Mouse (Mus musculus): ENCODE data around the gene Snd1. TPM values are rescaled to one million over a fixed set of nuclear protein-coding genes. Genes with fewer than 3 reads are reported as not detected.
"Not testable (repeated sequence)": the region's sequence is repeated elsewhere in the genome, so short reads cannot be mapped to it uniquely, and the experiment has no call there.

Snd1 gene
- total RNA-seq, 1 experiment, result 343 TPM

DNA sequence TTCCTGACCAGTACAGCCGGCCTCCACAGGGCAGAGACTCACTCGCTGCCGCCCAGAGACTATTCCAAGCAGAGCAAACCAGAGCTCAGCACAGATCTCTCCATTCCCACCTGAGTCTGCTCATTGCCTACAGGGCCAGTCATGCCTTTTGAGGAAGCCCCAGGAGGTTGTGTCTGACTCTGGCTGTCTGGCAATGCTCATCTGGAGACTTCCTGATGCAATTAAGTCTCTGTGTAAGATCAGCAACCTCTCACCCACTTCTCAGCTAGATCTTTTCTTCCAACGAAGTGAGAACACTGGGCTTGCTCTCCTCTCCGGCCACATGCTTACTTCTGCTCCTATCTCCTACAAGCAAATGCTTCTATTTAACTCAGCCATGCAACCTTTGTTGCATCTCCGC, 444.4 kb downstream of the Snd1 start:
- TF ChIP-seq CHD2 (IDR thresholded peaks at IDR 0.05; ENCODE audit: low read depth, low read length) (no peak), ZNF384 (IDR thresholded peaks at IDR 0.05; ENCODE audit: low read depth, low read length) (no peak), HCFC1 (IDR thresholded peaks at IDR 0.05; ENCODE audit: borderline replicate concordance, insufficient read depth, low read length) (no peak), MAFK (IDR thresholded peaks at IDR 0.05; ENCODE audit: insufficient read depth, low read depth, low read length) (no peak), ZC3H11A (IDR thresholded peaks at IDR 0.05; ENCODE audit: borderline replicate concordance, low read depth, low read length) (no peak)
- Histone ChIP-seq H3K9ac (ENCODE audit: insufficient read depth, low read depth, low read length, poor library complexity, severe bottlenecking) (no peak overlapping the region), H3K27ac (ENCODE audit: insufficient read depth, low read depth, low read length, poor library complexity, severe bottlenecking) (no peak overlapping the region), H3K4me1 (ENCODE audit: control insufficient read depth in 2 of 2, insufficient read depth in 2 of 2, low read length in 2 of 2, poor library complexity in 1 of 2) (peaks cover 2 to 20% of the 10 kb centered on the region in 2 experiments; a peak in 1 of 4 replicates), H3K9me3 (ENCODE audit: control insufficient read depth, insufficient read depth, low read depth, low read length) (no peaks in the 10 kb centered on the region), H3K36me3 (ENCODE audit: control insufficient read depth, insufficient read depth, low read length, poor library complexity, severe bottlenecking) (no peaks in the 10 kb centered on the region), H3K4me3 (ENCODE audit: insufficient read depth in 1 of 2, low read depth in 1 of 2, low read length in 2 of 2, poor library complexity in 1 of 2, severe bottlenecking in 1 of 2) (no peak overlapping the region)
- in situ Hi-C loops (cut with MboI; ENCODE audit: low sequenced_read_pairs in 2 of 2, unreplicated experiment in 2 of 2), result no loop called here
- no peak for DNase-seq (ENCODE audit: low read depth, low spot score)

DNA sequence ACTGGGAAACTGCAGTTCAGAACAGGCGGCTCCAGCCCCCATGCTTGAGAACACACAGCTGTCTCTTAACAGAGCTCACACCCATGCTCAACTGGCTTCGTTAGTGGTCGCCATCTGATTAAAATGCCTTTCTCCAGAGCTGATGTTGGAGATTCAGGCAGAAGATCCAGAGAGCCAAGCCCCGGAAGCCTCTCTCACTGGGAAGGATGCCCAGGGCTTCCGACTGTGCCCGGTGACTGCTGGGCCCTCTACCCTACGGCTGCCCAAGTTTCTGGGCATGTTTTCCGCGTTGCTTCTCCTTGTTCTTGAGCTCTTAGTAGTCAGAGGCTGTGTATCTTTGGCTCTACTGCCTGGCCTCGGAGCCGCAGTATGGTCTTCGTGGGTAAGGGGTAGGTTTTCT, 447.4 kb downstream of the Snd1 start:
- no peak for DNase-seq (ENCODE audit: low read depth, low spot score)
- Histone ChIP-seq H3K4me3 (ENCODE audit: insufficient read depth in 1 of 2, low read depth in 1 of 2, low read length in 2 of 2, poor library complexity in 1 of 2, severe bottlenecking in 1 of 2) (no peak overlapping the region), H3K4me1 (ENCODE audit: control insufficient read depth in 2 of 2, insufficient read depth in 2 of 2, low read length in 2 of 2, poor library complexity in 1 of 2) (peaks cover 0 to 16% of the 10 kb centered on the region in 2 experiments; a peak in 1 of 4 replicates), H3K27ac (ENCODE audit: insufficient read depth, low read depth, low read length, poor library complexity, severe bottlenecking) (no peak overlapping the region), H3K9ac (ENCODE audit: insufficient read depth, low read depth, low read length, poor library complexity, severe bottlenecking) (no peak overlapping the region), H3K36me3 (ENCODE audit: control insufficient read depth, insufficient read depth, low read length, poor library complexity, severe bottlenecking) (no peaks in the 10 kb centered on the region), H3K9me3 (ENCODE audit: control insufficient read depth, insufficient read depth, low read depth, low read length) (no peaks in the 10 kb centered on the region)
- TF ChIP-seq ZC3H11A (IDR thresholded peaks at IDR 0.05; ENCODE audit: borderline replicate concordance, low read depth, low read length) (no peak), ZNF384 (IDR thresholded peaks at IDR 0.05; ENCODE audit: low read depth, low read length) (no peak), HCFC1 (IDR thresholded peaks at IDR 0.05; ENCODE audit: borderline replicate concordance, insufficient read depth, low read length) (no peak), MAFK (IDR thresholded peaks at IDR 0.05; ENCODE audit: insufficient read depth, low read depth, low read length) (no peak), CHD2 (IDR thresholded peaks at IDR 0.05; ENCODE audit: low read depth, low read length) (no peak)
- in situ Hi-C loops (cut with MboI; ENCODE audit: low sequenced_read_pairs in 2 of 2, unreplicated experiment in 2 of 2), result no loop called here

DNA sequence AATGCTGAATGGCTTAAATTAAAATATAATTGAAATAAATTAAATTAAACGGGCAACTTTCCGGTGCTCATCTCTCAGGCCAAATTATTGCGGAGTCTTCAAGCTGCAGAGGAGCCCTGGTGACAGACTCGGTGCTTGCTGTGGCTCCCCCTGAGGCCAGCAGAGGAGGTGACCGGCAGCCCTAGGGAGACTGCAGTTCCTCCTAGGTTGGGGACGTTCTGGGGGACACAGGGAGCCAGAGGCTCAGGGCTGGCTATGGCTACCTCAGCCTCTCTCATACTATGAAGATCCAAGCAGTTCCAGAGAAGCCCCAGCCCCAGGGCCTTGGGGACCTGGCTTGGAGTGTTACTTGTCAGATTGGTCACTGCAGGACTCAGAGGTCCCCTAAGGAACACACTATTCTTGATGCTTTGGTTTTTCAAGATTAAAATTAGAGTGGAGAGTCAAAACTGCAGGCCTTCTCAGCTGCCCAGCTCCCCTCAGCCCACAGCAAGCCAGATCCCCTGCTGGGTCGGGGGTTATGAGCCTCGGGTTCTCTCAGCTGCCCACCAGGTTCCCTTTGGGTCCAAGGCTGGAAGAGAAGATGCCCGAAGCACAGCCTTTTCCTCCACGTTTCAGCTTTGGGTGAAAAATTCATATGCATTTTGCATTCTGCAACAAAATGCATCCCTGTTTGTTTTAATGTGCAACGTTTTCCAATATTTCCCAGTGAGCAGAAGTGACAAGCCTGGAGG, 448.3 kb downstream of the Snd1 start:
- DNase-seq (ENCODE audit: low read depth, low spot score), result no peak
- Histone ChIP-seq H3K36me3 (ENCODE audit: control insufficient read depth, insufficient read depth, low read length, poor library complexity, severe bottlenecking) (no peaks in the 10 kb centered on the region), H3K4me1 (ENCODE audit: control insufficient read depth in 2 of 2, insufficient read depth in 2 of 2, low read length in 2 of 2, poor library complexity in 1 of 2) (peaks cover 0 to 15% of the 10 kb centered on the region in 2 experiments; a peak in 1 of 4 replicates), H3K9me3 (ENCODE audit: control insufficient read depth, insufficient read depth, low read depth, low read length) (no peaks in the 10 kb centered on the region), H3K9ac (ENCODE audit: insufficient read depth, low read depth, low read length, poor library complexity, severe bottlenecking) (no peak overlapping the region), H3K4me3 (ENCODE audit: insufficient read depth in 1 of 2, low read depth in 1 of 2, low read length in 2 of 2, poor library complexity in 1 of 2, severe bottlenecking in 1 of 2) (no peak overlapping the region), H3K27ac (ENCODE audit: insufficient read depth, low read depth, low read length, poor library complexity, severe bottlenecking) (no peak overlapping the region)
- no peak for TF ChIP-seq ZC3H11A (IDR thresholded peaks at IDR 0.05; ENCODE audit: borderline replicate concordance, low read depth, low read length)
- TF ChIP-seq ZNF384 (IDR thresholded peaks at IDR 0.05; ENCODE audit: low read depth, low read length), result no peak
- TF ChIP-seq MAFK (IDR thresholded peaks at IDR 0.05; ENCODE audit: insufficient read depth, low read depth, low read length), result no peak
- no peak for TF ChIP-seq HCFC1 (IDR thresholded peaks at IDR 0.05; ENCODE audit: borderline replicate concordance, insufficient read depth, low read length)
- TF ChIP-seq CHD2 (IDR thresholded peaks at IDR 0.05; ENCODE audit: low read depth, low read length), result no peak
- in situ Hi-C loops (cut with MboI; ENCODE audit: low sequenced_read_pairs in 2 of 2, unreplicated experiment in 2 of 2), result no loop called here

DNA sequence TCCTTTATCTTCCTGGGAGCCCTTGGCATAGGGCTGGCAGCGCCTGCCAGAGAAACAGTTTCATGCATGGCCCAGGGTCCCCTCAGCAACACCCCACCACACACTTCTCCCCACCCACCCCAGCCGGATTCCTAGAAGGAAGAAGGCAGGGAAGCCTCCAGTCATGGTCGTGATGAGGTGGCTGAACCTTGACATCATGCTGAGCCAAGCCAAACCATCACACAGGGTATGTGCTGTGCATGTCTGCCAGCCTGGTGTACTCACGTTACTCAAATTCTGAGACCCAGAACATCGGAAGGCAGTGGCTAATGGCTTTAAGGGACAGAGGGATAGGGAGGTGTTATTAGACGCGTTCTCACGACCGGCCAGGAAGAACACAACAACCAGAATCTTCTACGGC, 448.9 kb downstream of the Snd1 start:
- peaks cover 0 to 15% of the 10 kb centered on the region in 2 experiments; a peak in 1 of 4 replicates for H3K4me1 ChIP-seq (ENCODE audit: control insufficient read depth in 2 of 2, insufficient read depth in 2 of 2, low read length in 2 of 2, poor library complexity in 1 of 2)
- no peak overlapping the region for H3K4me3 ChIP-seq (ENCODE audit: insufficient read depth in 1 of 2, low read depth in 1 of 2, low read length in 2 of 2, poor library complexity in 1 of 2, severe bottlenecking in 1 of 2)
- no peak for DNase-seq (ENCODE audit: low read depth, low spot score)
- no peak overlapping the region for H3K9ac ChIP-seq (ENCODE audit: insufficient read depth, low read depth, low read length, poor library complexity, severe bottlenecking)
- H3K9me3 ChIP-seq (ENCODE audit: control insufficient read depth, insufficient read depth, low read depth, low read length), result no peaks in the 10 kb centered on the region
- TF ChIP-seq CHD2 (IDR thresholded peaks at IDR 0.05; ENCODE audit: low read depth, low read length), result no peak
- TF ChIP-seq HCFC1 (IDR thresholded peaks at IDR 0.05; ENCODE audit: borderline replicate concordance, insufficient read depth, low read length), result no peak
- H3K36me3 ChIP-seq (ENCODE audit: control insufficient read depth, insufficient read depth, low read length, poor library complexity, severe bottlenecking), result no peaks in the 10 kb centered on the region
- in situ Hi-C loops (cut with MboI; ENCODE audit: low sequenced_read_pairs in 2 of 2, unreplicated experiment in 2 of 2), result no loop called here
- H3K27ac ChIP-seq (ENCODE audit: insufficient read depth, low read depth, low read length, poor library complexity, severe bottlenecking), result no peak overlapping the region

DNA sequence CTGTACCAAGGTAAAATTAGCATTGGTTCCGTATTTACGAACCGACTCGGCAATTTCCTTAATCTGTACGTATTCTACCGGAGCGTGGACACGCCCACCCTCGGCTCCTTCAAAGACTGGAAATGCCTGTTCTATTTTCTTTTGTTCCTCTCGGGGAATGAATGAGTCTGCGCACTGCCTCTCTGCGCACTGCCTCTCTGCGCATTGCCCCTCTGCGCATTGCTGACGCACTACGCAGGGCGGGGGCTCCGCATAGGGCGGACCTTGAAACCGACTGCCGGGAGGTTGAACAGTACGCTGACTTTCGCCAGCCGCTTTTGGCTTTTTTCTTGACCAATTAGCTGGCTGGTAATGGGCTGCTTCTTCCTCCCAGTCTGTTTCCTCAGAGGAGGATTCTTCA, 453.0 kb downstream of the Snd1 start:
- H3K9me3 ChIP-seq (ENCODE audit: control insufficient read depth, insufficient read depth, low read depth, low read length); H3K9ac ChIP-seq (ENCODE audit: insufficient read depth, low read depth, low read length, poor library complexity, severe bottlenecking); DNase-seq (ENCODE audit: low read depth, low spot score); in situ Hi-C loops (cut with MboI; ENCODE audit: low sequenced_read_pairs in 2 of 2, unreplicated experiment in 2 of 2); H3K36me3 ChIP-seq (ENCODE audit: control insufficient read depth, insufficient read depth, low read length, poor library complexity, severe bottlenecking); H3K4me3 ChIP-seq (ENCODE audit: insufficient read depth in 1 of 2, low read depth in 1 of 2, low read length in 2 of 2, poor library complexity in 1 of 2, severe bottlenecking in 1 of 2); H3K27ac ChIP-seq (ENCODE audit: insufficient read depth, low read depth, low read length, poor library complexity, severe bottlenecking): not testable (repeated sequence)
- peaks cover 2 to 21% of the 10 kb centered on the region in 2 experiments; a peak in 3 of 4 replicates for H3K4me1 ChIP-seq (ENCODE audit: control insufficient read depth in 2 of 2, insufficient read depth in 2 of 2, low read length in 2 of 2, poor library complexity in 1 of 2)

DNA sequence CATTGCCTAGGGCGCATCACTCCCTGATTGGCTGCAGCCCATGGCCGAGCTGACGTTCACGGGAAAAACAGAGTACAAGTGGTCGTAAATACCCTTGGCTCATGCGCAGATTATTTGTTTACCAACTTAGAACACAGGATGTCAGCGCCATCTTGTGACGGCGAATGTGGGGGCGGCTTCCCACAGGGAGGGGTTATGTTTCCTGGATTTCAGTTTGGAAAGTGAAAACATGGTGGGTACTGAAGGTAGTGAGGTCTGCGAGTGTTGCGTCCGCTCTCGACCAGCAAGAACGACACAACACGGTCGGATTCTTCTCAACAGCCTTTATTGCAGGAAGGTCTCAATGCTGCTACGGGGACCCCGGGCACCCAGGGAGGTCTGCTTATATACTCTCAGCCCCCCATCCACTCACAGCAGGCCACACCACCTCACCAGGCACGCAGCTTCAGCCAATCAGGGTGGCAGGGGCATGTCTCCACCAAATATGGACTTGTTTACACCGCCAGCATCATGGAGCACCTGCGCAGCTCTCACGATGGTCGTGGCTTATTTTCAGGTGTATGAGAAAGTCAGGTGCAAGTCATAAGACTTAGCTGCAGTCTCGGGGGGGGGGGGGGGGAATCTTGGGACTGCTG, 454.3 kb downstream of the Snd1 start:
- H3K27ac ChIP-seq (ENCODE audit: insufficient read depth, low read depth, low read length, poor library complexity, severe bottlenecking); H3K9me3 ChIP-seq (ENCODE audit: control insufficient read depth, insufficient read depth, low read depth, low read length); H3K4me3 ChIP-seq (ENCODE audit: insufficient read depth in 1 of 2, low read depth in 1 of 2, low read length in 2 of 2, poor library complexity in 1 of 2, severe bottlenecking in 1 of 2); H3K36me3 ChIP-seq (ENCODE audit: control insufficient read depth, insufficient read depth, low read length, poor library complexity, severe bottlenecking); in situ Hi-C loops (cut with MboI; ENCODE audit: low sequenced_read_pairs in 2 of 2, unreplicated experiment in 2 of 2); DNase-seq (ENCODE audit: low read depth, low spot score); H3K9ac ChIP-seq (ENCODE audit: insufficient read depth, low read depth, low read length, poor library complexity, severe bottlenecking): not testable (repeated sequence)
- peaks cover 3 to 17% of the 10 kb centered on the region in 2 experiments; a peak in 3 of 4 replicates for H3K4me1 ChIP-seq (ENCODE audit: control insufficient read depth in 2 of 2, insufficient read depth in 2 of 2, low read length in 2 of 2, poor library complexity in 1 of 2)
